In genomic region chr9:44267319-44268026, GRCm38 (mm10) we compare ENCODE assay signal across 8 mouse cellular contexts. TPM values are rescaled to one million over a fixed set of nuclear protein-coding genes. Genes with fewer than 3 reads are reported as not detected.
DNase-seq lines count a peak whose midpoint lies in the region; ATAC-seq and TF ChIP-seq lines count a peak whose summit lies in the region.

No protein-coding gene starts in this region.

- WGBS in embryonic facial prominence, embryonic 10.5 days, result 10% methylated on average over 23 of the region's 23 CpGs
- WGBS in limb, embryonic 15.5 days, result 7% methylated on average over 23 of the region's 23 CpGs

- H3K9me3 ChIP-seq in embryonic facial prominence, embryonic 10.5 days, result no peaks in the 10 kb centered on the region
- no peaks in the 10 kb centered on the region for H3K9me3 ChIP-seq in limb, embryonic 15.5 days

- no peak for DNase-seq in testis, postnatal 10 days (ENCODE audit: low spot score)
- DNase-seq in embryonic facial prominence, embryonic 10.5 days (ENCODE audit: low spot score), result peak; percentile 34
- peak; percentile 45 for DNase-seq in heart, postnatal 4 days
- no peak for DNase-seq in urinary bladder, adult 18-20 months (ENCODE audit: low spot score in 2 of 2)
- DNase-seq in frontal cortex, postnatal 25 days (ENCODE audit: low spot score in 2 of 2), result no peak

- H3ac ChIP-seq in myocyte (ENCODE audit: control insufficient read depth, insufficient read length), result peak overlapping the region; percentile 93

- no peaks in the 10 kb centered on the region for H3K36me3 ChIP-seq in testis, adult 2 months (ENCODE audit: control insufficient read depth, insufficient read depth, low read length)
- no peaks in the 10 kb centered on the region for H3K36me3 ChIP-seq in embryonic facial prominence, embryonic 10.5 days (replicated peaks)
- peaks cover 22% of the 10 kb centered on the region for H3K36me3 ChIP-seq in limb, embryonic 15.5 days
- no peaks in the 10 kb centered on the region for H3K36me3 ChIP-seq in myocyte (ENCODE audit: control insufficient read depth, insufficient read depth)

- no peak for TF ChIP-seq POLR2A in testis, adult 2 months (IDR thresholded peaks at IDR 0.05; ENCODE audit: control insufficient read depth, low read depth, low read length)
- TF ChIP-seq POLR2A in myocyte (IDR thresholded peaks at IDR 0.05; ENCODE audit: insufficient read length, low read depth), result peak; percentile 30

- H3K9ac ChIP-seq in limb, embryonic 15.5 days, result peak overlapping the region; percentile 90

- H3K4me3 ChIP-seq in testis, adult 2 months (ENCODE audit: control insufficient read depth, low read depth, low read length), result peak overlapping the region; percentile 79
- H3K4me3 ChIP-seq in embryonic facial prominence, embryonic 10.5 days, result peak overlapping the region; percentile 60
- H3K4me3 ChIP-seq in limb, embryonic 15.5 days, result peak overlapping the region; percentile 57
- H3K4me3 ChIP-seq in myocyte, result peak overlapping the region; percentile 20

- peak overlapping the region; percentile 84 for H3K4me2 ChIP-seq in limb, embryonic 15.5 days
- H3K4me2 ChIP-seq in myocyte (ENCODE audit: low read depth), result peak overlapping the region; percentile 66

- no peaks in the 10 kb centered on the region for H3K79me2 ChIP-seq in myocyte (ENCODE audit: control insufficient read depth, insufficient read depth)

- H3K4me1 ChIP-seq in testis, adult 2 months (ENCODE audit: control insufficient read depth, insufficient read depth, low read length), result peaks cover 22% of the 10 kb centered on the region
- peaks cover 11% of the 10 kb centered on the region for H3K4me1 ChIP-seq in embryonic facial prominence, embryonic 10.5 days
- H3K4me1 ChIP-seq in limb, embryonic 15.5 days, result peaks cover 20% of the 10 kb centered on the region

- peak overlapping the region; percentile 69 for H3K27ac ChIP-seq in testis, adult 2 months (ENCODE audit: control insufficient read depth, insufficient read depth, low read depth, low read length)
- peak overlapping the region; percentile 82 for H3K27ac ChIP-seq in embryonic facial prominence, embryonic 10.5 days (replicated peaks)
- H3K27ac ChIP-seq in limb, embryonic 15.5 days, result peak overlapping the region; percentile 94

- H3K27me3 ChIP-seq in testis, adult 2 months (ENCODE audit: control insufficient read depth, insufficient read depth, low read length), result no peaks in the 10 kb centered on the region
- H3K27me3 ChIP-seq in embryonic facial prominence, embryonic 10.5 days (replicated peaks; ENCODE audit: low read depth, poor library complexity, severe bottlenecking), result peaks cover 18% of the 10 kb centered on the region
- H3K27me3 ChIP-seq in limb, embryonic 15.5 days, result no peaks in the 10 kb centered on the region
- no peaks in the 10 kb centered on the region for H3K27me3 ChIP-seq in myocyte (ENCODE audit: control insufficient read depth, insufficient read depth, insufficient read length)

- TF ChIP-seq CTCF in testis, adult 2 months (IDR thresholded peaks at IDR 0.05; ENCODE audit: control insufficient read depth, insufficient read depth, insufficient replicate concordance, low read depth, low read length), result no peak

- no peak for ATAC-seq in limb, embryonic 15.5 days (ENCODE audit: insufficient number of reproducible peaks, low FRiP score, low TSS enrichment, low read depth)

TF ChIP-seq in myocyte, 11 proteins besides CTCF, POLR2A, EP300 and RAD21:
- no peak for TF ChIP-seq REST (IDR thresholded peaks at IDR 0.05; ENCODE audit: insufficient read depth, insufficient read length)
- TF ChIP-seq POLR2AphosphoS2 (IDR thresholded peaks at IDR 0.05; ENCODE audit: insufficient read length, low read depth), result no peak
- no peak for TF ChIP-seq TCF12 (IDR thresholded peaks at IDR 0.05; ENCODE audit: insufficient read depth, poor library complexity, severe bottlenecking)
- no peak for TF ChIP-seq MYOD1 (IDR thresholded peaks at IDR 0.05; ENCODE audit: control insufficient read depth in 1 of 3, insufficient read length in 2 of 3, low read depth in 2 of 3)
- TF ChIP-seq USF1 (IDR thresholded peaks at IDR 0.05; ENCODE audit: low read depth), result no peak
- TF ChIP-seq CEBPB (IDR thresholded peaks at IDR 0.05; ENCODE audit: insufficient read depth, poor library complexity, severe bottlenecking), result no peak

RNA-seq across cellular contexts. Expression of gene Nlrx1, which starts 0.9 kb away (rescaled TPM):
- 1.3 and 1.6 TPM in 2 replicates for polyA plus RNA-seq in testis, adult 2 months (2012; rRNA removed)
- polyA plus RNA-seq in embryonic facial prominence, embryonic 10.5 days (2016; fragmentation: Nextera tagmentation; extraction: Ambion mirVana), result 1.9 and 2.4 TPM in 2 replicates
- total RNA-seq in heart, postnatal 4 days (2021), result 10 to 100 TPM; 13.8 to 15.3 TPM
- 12.5 and 12.7 TPM in 2 replicates for polyA plus RNA-seq in limb, embryonic 15.5 days (2015; fragmentation: Nextera tagmentation; extraction: Ambion mirVana)
- 7.2 TPM for polyA plus RNA-seq in myocyte (2012; fragmentation: generic; extraction: Trizol)

RNA-seq across cellular contexts. Expression of gene Pdzd3, which starts 16.2 kb away (rescaled TPM):
- polyA plus RNA-seq in testis, adult 2 months (2012; rRNA removed), result 0.11 TPM in 1 of 2 replicates, not detected in the other
- 0.09 TPM in 1 of 2 replicates, not detected in the other for polyA plus RNA-seq in embryonic facial prominence, embryonic 10.5 days (2016; fragmentation: Nextera tagmentation; extraction: Ambion mirVana)
- 1 to 10 TPM in 1 of 2 experiments, under 1 TPM in 1; 0.92 to 1.0 TPM for total RNA-seq in heart, postnatal 4 days (2021)
- 0.26 TPM in 1 of 2 replicates, not detected in the other for polyA plus RNA-seq in limb, embryonic 15.5 days (2015; fragmentation: Nextera tagmentation; extraction: Ambion mirVana)
- polyA plus RNA-seq in myocyte (2012; fragmentation: generic; extraction: Trizol), result 0.02 TPM

RNA-seq across cellular contexts. Expression of gene Abcg4, which starts 20.9 kb away (rescaled TPM):
- polyA plus RNA-seq in testis, adult 2 months (2012; rRNA removed), result 0.58 and 0.89 TPM in 2 replicates
- 2.6 and 3.1 TPM in 2 replicates for polyA plus RNA-seq in embryonic facial prominence, embryonic 10.5 days (2016; fragmentation: Nextera tagmentation; extraction: Ambion mirVana)
- total RNA-seq in heart, postnatal 4 days (2021), result 1 to 10 TPM; 1.2 to 1.5 TPM
- polyA plus RNA-seq in limb, embryonic 15.5 days (2015; fragmentation: Nextera tagmentation; extraction: Ambion mirVana), result 6.2 and 6.4 TPM in 2 replicates
- 0.10 TPM for polyA plus RNA-seq in myocyte (2012; fragmentation: generic; extraction: Trizol)

RNA-seq across cellular contexts. Expression of gene Ccdc153, which starts 27.0 kb away (rescaled TPM):
- 0.61 and 0.69 TPM in 2 replicates for polyA plus RNA-seq in testis, adult 2 months (2012; rRNA removed)
- polyA plus RNA-seq in embryonic facial prominence, embryonic 10.5 days (2016; fragmentation: Nextera tagmentation; extraction: Ambion mirVana), result not detected in 2 replicates
- not detected for total RNA-seq in heart, postnatal 4 days (2021)
- not detected in 2 replicates for polyA plus RNA-seq in limb, embryonic 15.5 days (2015; fragmentation: Nextera tagmentation; extraction: Ambion mirVana)
- polyA plus RNA-seq in myocyte (2012; fragmentation: generic; extraction: Trizol), result not detected

RNA-seq across cellular contexts. Expression of gene Cbl, which starts 33.6 kb away (rescaled TPM):
- 45.5 and 47.9 TPM in 2 replicates for polyA plus RNA-seq in testis, adult 2 months (2012; rRNA removed)
- 25.4 and 25.5 TPM in 2 replicates for polyA plus RNA-seq in embryonic facial prominence, embryonic 10.5 days (2016; fragmentation: Nextera tagmentation; extraction: Ambion mirVana)
- total RNA-seq in heart, postnatal 4 days (2021), result 10 to 100 TPM; 28.5 to 28.8 TPM
- 14.5 and 15.6 TPM in 2 replicates for polyA plus RNA-seq in limb, embryonic 15.5 days (2015; fragmentation: Nextera tagmentation; extraction: Ambion mirVana)
- 4.5 TPM for polyA plus RNA-seq in myocyte (2012; fragmentation: generic; extraction: Trizol)

Comparison
In these comparisons a context has a peak if more than half of its experiments do, and no peak if none do; other contexts are left out.
1. H3K4me3 ChIP-seq: peak in every context shown above with its lines; median percentile 79 in testis, adult 2 months; 60 in embryonic facial prominence, embryonic 10.5 days; 57 in limb, embryonic 15.5 days; 20 in myocyte.
2. DNase-seq: peak in embryonic facial prominence, embryonic 10.5 days (single experiment) and heart, postnatal 4 days (single experiment); none in testis, postnatal 10 days (single experiment), urinary bladder, adult 18-20 months (0 of 2) and frontal cortex, postnatal 25 days (0 of 2).
3. Peak in every context shown above with its lines, with median percentiles within 50 percentile points of each other: H3K27ac ChIP-seq.